Mouse (Mus musculus) embryonic fibroblast, embryonic 13.5 days (primary cell): ENCODE data around the gene Gm6356. TPM values are rescaled to one million over a fixed set of nuclear protein-coding genes. Genes with fewer than 3 reads are reported as not detected.
"Not testable (repeated sequence)": the region's sequence is repeated elsewhere in the genome, so short reads cannot be mapped to it uniquely, and the experiment has no call there.

Experiments
- H3K27ac ChIP-seq: 2 replicates; pipeline ENCODE4 v1.5.1; 2012; ENCODE audit warnings: low read length, control low read depth, inconsistent platforms; ENCODE audit not compliant: insufficient read depth
- H3K4me1 ChIP-seq: 2 replicates; pipeline ENCODE4 v1.6.1; 2011; ENCODE audit warnings: low read length; ENCODE audit not compliant: control insufficient read depth, insufficient read depth
- H3K4me3 ChIP-seq: 2 replicates; pipeline ENCODE4 v1.5.1; 2011; ENCODE audit warnings: mild to moderate bottlenecking, control low read depth, low read length; ENCODE audit not compliant: insufficient read depth
- polyA plus RNA-seq: library from polyadenylated mRNA; stranded (reverse); fragments of >200 nt; gene quantifications from 2 replicates; pipeline ENCODE4 v1.2.4, GENCODE M21; 2011; ENCODE audit warnings: low read depth; ENCODE audit not compliant: missing spikeins, insufficient read length

Gm6356 gene
- polyA plus RNA-seq, result not detected in 2 replicates

DNA sequence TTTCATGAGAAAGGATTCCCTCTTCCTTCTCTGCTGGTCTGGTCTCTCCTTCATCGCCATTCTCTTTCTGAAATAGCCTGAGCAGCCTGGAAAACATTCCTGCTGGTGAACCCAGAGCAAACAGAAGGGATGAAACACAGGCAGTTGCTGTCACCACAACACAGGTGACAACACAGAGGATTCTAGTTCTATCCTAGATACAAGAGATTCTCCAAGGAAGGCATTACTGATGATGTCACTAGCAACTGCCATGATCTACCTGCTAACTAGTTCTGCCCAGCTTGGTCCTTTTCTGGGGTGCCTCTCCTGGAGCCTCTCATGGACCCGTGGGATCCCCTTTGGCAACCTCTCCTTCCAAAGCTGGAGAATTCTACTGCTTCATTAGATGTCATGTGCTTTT lies at the start of gene Gm6356:
Gene Gm6356, minus strand, starts transcription at position 101 of the 400 bp plus-strand sequence.
- not testable (repeated sequence) for H3K4me3 ChIP-seq, H3K4me1 ChIP-seq, H3K27ac ChIP-seq

Other genes with a start within 250 kb of the Gm6356 start
- gene Gm3636, start 231.5 kb downstream of the Gm6356 start, polyA plus RNA-seq, result 3.5 and 3.7 TPM in 2 replicates
- not detected in 2 replicates for gene Gm8362, start 199.4 kb downstream of the Gm6356 start, polyA plus RNA-seq
- gene Gm3642, start 133.5 kb downstream of the Gm6356 start, polyA plus RNA-seq, result not detected in 2 replicates
- 0.27 TPM in 1 of 2 replicates, not detected in the other for gene Gm3667, start 83.9 kb downstream of the Gm6356 start, polyA plus RNA-seq
- not detected in 2 replicates for gene Gm10406, start 53.6 kb upstream of the Gm6356 start, polyA plus RNA-seq
- gene Gm3685, start 71.2 kb upstream of the Gm6356 start, polyA plus RNA-seq, result not detected in 2 replicates
- gene Gm3696, start 126.8 kb upstream of the Gm6356 start, polyA plus RNA-seq, result not detected in 2 replicates
- gene Gm6676, start 151.6 kb upstream of the Gm6356 start, polyA plus RNA-seq, result not detected in 2 replicates
- 0.95 and 3.2 TPM in 2 replicates for gene Gm3512, start 200.7 kb upstream of the Gm6356 start, polyA plus RNA-seq
- not detected in 2 replicates for gene Gm16434, start 220.7 kb upstream of the Gm6356 start, polyA plus RNA-seq